Comparison of ENCODE assay signal across 15 mouse cellular contexts in genomic region chr9:112231383-112231782, GRCm38 (mm10). TPM values are rescaled to one million over a fixed set of nuclear protein-coding genes. Genes with fewer than 3 reads are reported as not detected.
DNase-seq lines count a peak whose midpoint lies in the region; ATAC-seq and TF ChIP-seq lines count a peak whose summit lies in the region.
"Had no signal": no experiment of that assay in that cellular context is flagged by ENCODE, and none has a peak within 500 bp of the region (broad histone marks: within the 10 kb centered on the region; RNA-seq: fewer than 3 reads in every experiment).

No protein-coding gene starts in this region.

- H3K27ac ChIP-seq in layer of hippocampus, adult 2 months = peak overlapping the region; percentile 98
- H3K27ac ChIP-seq in midbrain, embryonic 15.5 days = peak overlapping the region; percentile 93; the same call in 1 of the 2 replicates
- H3K27ac ChIP-seq: heart, embryonic 15.5 days; limb, embryonic 12.5 days; liver, embryonic 15.5 days had no signal

- no peaks in the 10 kb centered on the region for H3K9me3 ChIP-seq in midbrain, embryonic 15.5 days
- H3K9me3 ChIP-seq: heart, embryonic 15.5 days; limb, embryonic 12.5 days; liver, embryonic 15.5 days had no signal

- H3K27me3 ChIP-seq in midbrain, embryonic 15.5 days (replicated peaks) = no peaks in the 10 kb centered on the region

- H3K36me3 ChIP-seq in midbrain, embryonic 15.5 days (replicated peaks) = no peaks in the 10 kb centered on the region
- H3K36me3 ChIP-seq: heart, embryonic 15.5 days; limb, embryonic 12.5 days; liver, embryonic 15.5 days had no signal

- TF ChIP-seq POLR2A in brain, embryonic 14.5 days (IDR thresholded peaks at IDR 0.05; ENCODE audit: borderline replicate concordance, extremely low read depth, insufficient read depth, insufficient read length, poor library complexity, severe bottlenecking) = no peak

- TF ChIP-seq CTCF in layer of hippocampus, adult 2 months (conservative IDR thresholded peaks at IDR 0.05) = no peak
- no peak for TF ChIP-seq CTCF in brain, embryonic 14.5 days (IDR thresholded peaks at IDR 0.05; ENCODE audit: borderline replicate concordance, extremely low read depth, insufficient read depth, insufficient read length)

- peak overlapping the region; percentile 75 for H3K4me2 ChIP-seq in midbrain, embryonic 15.5 days
- H3K4me2 ChIP-seq: heart, embryonic 15.5 days; limb, embryonic 12.5 days; liver, embryonic 15.5 days had no signal

- H3K4me1 ChIP-seq in midbrain, embryonic 15.5 days = peaks cover 7% of the 10 kb centered on the region; the same call in 1 of the 2 replicates
- H3K4me1 ChIP-seq: liver, embryonic 15.5 days had no signal

- WGBS in midbrain, embryonic 15.5 days = 79% methylated on average over 5 of the region's 5 CpGs

- peak overlapping the region; percentile 77 for H3K4me3 ChIP-seq in layer of hippocampus, adult 2 months
- peak overlapping the region; percentile 58 for H3K4me3 ChIP-seq in midbrain, embryonic 15.5 days
- H3K4me3 ChIP-seq: heart, embryonic 15.5 days; limb, embryonic 12.5 days; liver, embryonic 15.5 days had no signal

- ATAC-seq in midbrain, embryonic 15.5 days (replicated peaks) = no peak
- ATAC-seq: Patski had no signal

- DNase-seq in cerebellum, adult 9-10 months = peak; percentile 73
- DNase-seq in cerebellum, adult 11 months = no peak
- DNase-seq in layer of hippocampus, adult 2 months (ENCODE audit: low spot score in 2 of 2) = no peak
- DNase-seq in layer of hippocampus, postnatal 36 days = no peak
- peak; percentile 32 for DNase-seq in brain, embryonic 14.5 days (ENCODE audit: low read depth)
- no peak for DNase-seq in frontal cortex, postnatal 36 days (ENCODE audit: low spot score in 2 of 2)
- no peak for DNase-seq in kidney, adult 8-10 months
- DNase-seq: kidney, postnatal 14 days; lung, postnatal 36 days; thymus, postnatal 4 days had no signal

- peak overlapping the region; percentile 52; the same call in 1 of the 2 replicates for H3K9ac ChIP-seq in midbrain, embryonic 15.5 days
- H3K9ac ChIP-seq: heart, embryonic 15.5 days; limb, embryonic 12.5 days; liver, embryonic 15.5 days had no signal

RNA-seq across cellular contexts. Expression of gene Arpp21, which starts 4.4 kb away (rescaled TPM):
- 100 to 1,000 TPM; 242 to 245 TPM for total RNA-seq in layer of hippocampus, adult 2 months (2021)
- total RNA-seq in layer of hippocampus, postnatal 36 days (2021) = 100 to 1,000 TPM; 221 to 241 TPM
- 47.1 and 48.1 TPM in 2 replicates for polyA plus RNA-seq in brain, embryonic 14.5 days (2012; rRNA removed)
- polyA plus RNA-seq in midbrain, embryonic 15.5 days (2015; fragmentation: Nextera tagmentation; extraction: Ambion mirVana) = 52.1 and 56.4 TPM in 2 replicates
- polyA plus RNA-seq: Patski had no signal

Comparison
In these comparisons a context has a peak if more than half of its experiments do, and no peak if none do; other contexts are left out.
1. DNase-seq: peak in cerebellum, adult 9-10 months (single experiment) and brain, embryonic 14.5 days (single experiment); none in cerebellum, adult 11 months (single experiment), layer of hippocampus, adult 2 months (0 of 2), layer of hippocampus, postnatal 36 days (0 of 2), frontal cortex, postnatal 36 days (0 of 2) and kidney, adult 8-10 months (0 of 2).